Mouse (Mus musculus): ENCODE results near the gene Trp53bp2.
A peak's percentile ranks its signal among the peaks of the same experiment; 100 is the strongest.

The Trp53bp2 gene

DNA sequence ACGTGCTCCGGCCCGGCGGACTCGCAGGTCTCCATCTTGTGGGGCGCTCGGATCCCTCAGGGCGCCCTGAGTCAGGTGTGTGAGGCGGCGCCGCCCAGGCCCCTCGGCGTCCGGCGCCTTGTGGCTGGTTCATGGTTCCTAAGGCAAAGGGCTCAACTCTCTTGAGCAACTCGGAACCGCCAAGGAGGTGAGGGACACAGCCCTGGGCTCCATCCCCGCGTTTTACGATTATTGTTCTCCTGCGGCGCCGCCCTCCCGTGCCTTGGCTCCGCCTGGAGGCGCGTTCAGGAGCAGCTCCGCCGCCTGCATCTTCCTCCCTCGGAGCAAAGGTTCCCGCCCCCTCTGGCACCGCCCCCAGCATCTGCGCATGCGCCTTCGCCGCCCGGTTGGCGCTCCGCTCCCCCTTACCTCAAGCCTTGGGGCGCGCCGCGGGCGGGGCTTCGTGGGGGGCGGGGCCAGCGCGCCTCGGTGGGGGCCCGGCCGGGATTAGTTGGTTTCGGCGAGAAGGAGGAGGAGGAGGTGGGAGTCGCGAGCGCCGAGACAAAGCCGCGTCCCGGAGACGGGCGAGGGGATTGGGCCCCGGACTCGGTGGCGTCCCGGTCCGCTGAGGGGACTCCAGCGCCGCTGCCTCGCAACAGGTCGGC, at the start of gene Trp53bp2:
Gene Trp53bp2, plus strand, starts transcription at position 489 of the 644 bp plus-strand sequence.
- DNase-seq (ENCODE audit: inconsistent age in 2 of 2, low spot score in 1 of 2): peak; percentile 100

DNA sequence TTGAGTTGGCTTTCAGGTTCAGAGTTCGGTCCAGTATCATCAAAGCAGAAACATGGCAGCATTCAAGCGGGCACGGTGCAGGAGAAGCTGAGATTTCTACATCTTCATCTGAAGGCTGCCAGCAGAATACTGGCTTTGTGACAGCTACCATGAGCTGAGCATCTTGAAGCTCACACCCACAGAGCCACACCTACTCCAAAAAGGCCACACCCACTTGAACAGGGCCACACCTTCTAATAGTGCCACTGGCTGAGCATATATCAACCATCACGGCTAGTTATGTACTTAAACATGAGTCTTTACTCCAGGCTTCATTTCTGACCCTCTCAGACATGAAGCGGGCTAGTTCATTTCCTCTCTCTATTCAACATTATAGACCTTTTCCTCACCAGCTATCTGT, 46.3 kb upstream of the Trp53bp2 start:
- DNase-seq (ENCODE audit: inconsistent age in 2 of 2, low spot score in 1 of 2): no peak

DNA sequence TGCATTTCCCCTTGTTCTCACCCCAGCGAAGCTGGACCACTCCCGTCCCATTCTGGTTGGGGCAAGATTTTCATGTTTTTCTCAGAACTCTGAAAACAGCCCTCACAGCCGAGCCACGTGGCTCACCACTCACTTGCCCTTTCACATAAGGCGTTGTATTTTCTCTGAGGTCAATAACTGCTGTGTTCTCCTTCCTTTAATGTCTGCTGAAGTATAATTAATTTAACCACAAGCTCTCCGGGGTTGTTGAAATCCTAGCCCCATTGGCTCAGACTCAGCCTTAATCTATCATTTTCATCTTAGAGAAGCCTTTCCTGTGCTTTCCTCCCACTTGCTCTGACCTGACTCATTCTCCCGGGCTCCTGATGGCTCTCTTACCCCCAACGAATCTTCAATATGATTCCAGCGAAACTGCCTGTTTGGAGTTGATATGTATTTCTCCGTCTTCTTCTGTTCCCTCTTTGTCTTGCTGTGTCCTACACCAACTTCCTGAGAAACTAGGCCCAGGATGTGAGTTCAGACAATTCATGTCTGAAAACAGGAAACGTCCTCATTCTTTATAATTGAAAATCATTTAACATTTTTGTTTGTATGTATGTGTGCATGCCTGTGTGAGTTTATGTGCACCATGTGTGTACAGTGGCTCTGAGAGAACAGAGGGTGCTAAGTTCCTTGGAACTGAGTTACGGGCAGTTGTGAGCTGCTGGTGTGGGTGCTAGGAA, 45.1 kb upstream of the Trp53bp2 start:
- no peak for DNase-seq (ENCODE audit: inconsistent age in 2 of 2, low spot score in 1 of 2)

DNA sequence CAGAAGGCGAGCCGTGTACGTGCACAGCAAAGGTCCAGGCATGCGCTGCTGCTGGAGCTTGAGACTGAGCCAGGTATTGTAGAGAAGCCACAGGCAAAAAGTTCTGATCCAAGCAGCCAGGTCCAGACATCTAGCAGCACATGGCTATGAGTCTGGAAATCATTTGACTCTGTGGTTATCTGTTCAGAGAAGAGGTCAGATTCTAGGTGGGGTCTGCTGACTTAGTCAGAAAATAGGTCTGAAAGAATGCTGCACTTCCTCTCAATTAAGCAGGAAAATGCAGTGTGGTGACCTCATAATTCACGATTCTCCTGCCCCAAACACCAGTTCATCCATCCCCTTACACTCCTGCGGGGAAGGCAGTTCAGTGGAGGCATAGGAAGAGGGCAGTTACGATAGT, 40.7 kb upstream of the Trp53bp2 start:
- no peak for DNase-seq (ENCODE audit: inconsistent age in 2 of 2, low spot score in 1 of 2)

DNA sequence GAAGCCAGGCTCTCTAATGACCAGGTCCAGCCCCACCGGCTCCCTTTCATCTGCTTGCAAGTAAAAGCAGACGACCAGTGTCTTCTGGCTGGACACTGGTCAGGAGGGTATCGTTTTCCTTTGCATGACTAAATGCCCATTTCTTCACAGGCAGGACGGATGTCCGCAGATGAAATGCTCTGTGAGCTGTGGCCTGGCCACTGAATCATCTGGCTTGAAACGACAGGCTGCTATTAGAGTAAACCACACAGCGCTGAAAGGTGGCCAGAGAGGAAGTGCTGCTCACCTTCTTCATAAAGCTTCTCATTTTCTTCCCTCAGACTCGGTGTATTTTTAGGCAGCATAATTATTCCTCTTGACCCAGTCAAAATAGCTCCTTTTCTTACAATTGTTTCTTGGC, 40.2 kb upstream of the Trp53bp2 start:
- DNase-seq (ENCODE audit: inconsistent age in 2 of 2, low spot score in 1 of 2): no peak

DNA sequence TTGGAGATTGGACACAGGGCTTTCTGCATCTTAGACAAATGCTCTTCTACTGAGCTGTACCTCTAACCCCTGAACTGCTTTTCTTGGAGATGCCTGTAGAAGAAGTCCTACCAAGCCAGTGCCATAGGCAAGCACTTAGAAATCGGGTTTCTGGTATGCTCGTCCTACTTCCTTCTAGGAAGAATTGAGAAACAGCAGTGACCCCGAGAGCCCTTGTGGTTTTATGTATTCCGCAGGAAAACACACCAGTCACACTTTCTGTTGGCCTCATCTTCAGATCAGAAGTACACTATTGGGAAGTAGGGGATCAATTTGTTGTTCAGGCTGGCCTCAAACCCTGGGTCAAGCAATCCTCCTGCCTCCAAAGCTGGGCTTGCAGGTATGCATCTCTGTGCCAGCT, 39.5 kb upstream of the Trp53bp2 start:
- DNase-seq (ENCODE audit: inconsistent age in 2 of 2, low spot score in 1 of 2): peak in 1 of 2 experiments; percentile 39

DNA sequence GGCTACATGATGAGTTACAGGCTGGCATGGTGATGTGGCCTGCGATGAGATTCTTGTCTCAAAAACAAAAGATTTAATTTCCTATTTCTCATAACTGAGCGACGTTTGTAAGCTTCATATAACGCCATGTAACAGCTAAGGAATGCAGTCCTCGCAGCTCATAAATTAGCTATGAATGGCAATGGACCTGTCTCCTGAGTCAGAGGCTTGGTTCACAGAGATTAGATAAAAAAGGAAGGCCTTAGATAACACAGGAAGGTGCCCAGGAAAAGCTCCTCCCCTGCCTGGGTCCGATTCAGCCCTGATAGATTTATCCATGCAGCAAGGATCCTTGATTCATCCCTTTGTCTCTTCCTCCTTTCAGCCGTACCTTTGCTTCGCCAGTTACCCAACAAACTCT, 37.1 kb upstream of the Trp53bp2 start:
- DNase-seq (ENCODE audit: inconsistent age in 2 of 2, low spot score in 1 of 2): peak; percentile 21 to 79

DNA sequence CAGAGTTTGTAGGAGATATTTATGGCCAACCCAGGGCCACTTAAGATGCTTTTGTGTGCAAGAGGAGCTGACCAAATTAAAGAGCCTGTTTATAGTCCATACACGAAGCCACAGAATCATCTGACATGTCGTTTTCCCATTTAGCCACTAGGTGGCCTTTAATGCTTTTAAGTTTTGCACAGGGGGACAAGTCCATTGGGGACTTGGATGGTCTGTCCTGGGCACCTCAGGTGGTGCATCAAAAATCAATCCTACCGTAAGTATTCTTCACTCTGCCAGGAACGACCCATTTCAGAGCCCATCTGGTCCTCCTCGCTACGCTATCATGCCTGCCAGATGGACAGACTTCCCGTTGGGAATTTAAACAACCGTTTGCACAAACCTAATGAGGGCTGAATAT, 32.8 kb upstream of the Trp53bp2 start:
- peak in 1 of 2 experiments; percentile 68 for DNase-seq (ENCODE audit: inconsistent age in 2 of 2, low spot score in 1 of 2)

DNA sequence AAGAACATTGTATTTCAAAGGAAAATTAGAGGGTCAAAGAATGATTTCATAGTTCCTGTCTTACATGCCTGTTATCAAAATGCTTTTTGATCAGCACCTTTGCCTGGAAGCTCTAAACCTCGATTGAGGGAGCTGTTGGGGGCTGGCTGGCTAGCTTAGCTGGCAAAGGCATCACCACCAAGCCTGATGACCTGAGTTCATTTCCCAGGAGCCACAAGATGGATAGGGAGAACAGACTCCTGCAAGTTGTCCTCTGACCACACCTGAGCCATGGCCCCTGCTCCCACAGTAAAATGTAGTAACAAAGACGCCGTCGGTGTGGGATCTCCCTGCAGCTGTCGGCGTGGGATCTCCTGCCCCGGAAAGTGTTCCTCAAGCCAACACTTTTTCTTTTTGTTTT, 32.1 kb upstream of the Trp53bp2 start:
- no peak for DNase-seq (ENCODE audit: inconsistent age in 2 of 2, low spot score in 1 of 2)

DNA sequence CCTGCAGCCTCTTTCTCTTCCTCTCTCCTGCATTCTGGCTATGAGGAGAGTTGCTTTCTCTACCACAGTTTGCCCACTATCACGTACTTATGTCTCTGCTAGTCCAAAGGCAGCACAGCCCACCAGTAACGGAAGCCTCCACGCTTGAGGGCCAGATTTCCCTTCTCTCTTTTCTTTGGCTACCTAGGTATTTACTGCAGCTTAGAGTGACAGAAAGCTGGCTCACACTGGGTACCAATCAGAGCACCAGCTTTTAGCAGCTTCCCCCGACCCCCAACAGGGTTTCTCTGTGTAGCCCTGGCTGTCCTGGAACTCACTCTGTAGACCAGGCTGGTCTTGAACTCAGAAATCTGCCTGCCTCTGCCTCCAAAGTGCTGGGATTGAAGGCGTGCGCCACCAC, 31.5 kb upstream of the Trp53bp2 start:
- no peak for DNase-seq (ENCODE audit: inconsistent age in 2 of 2, low spot score in 1 of 2)

DNA sequence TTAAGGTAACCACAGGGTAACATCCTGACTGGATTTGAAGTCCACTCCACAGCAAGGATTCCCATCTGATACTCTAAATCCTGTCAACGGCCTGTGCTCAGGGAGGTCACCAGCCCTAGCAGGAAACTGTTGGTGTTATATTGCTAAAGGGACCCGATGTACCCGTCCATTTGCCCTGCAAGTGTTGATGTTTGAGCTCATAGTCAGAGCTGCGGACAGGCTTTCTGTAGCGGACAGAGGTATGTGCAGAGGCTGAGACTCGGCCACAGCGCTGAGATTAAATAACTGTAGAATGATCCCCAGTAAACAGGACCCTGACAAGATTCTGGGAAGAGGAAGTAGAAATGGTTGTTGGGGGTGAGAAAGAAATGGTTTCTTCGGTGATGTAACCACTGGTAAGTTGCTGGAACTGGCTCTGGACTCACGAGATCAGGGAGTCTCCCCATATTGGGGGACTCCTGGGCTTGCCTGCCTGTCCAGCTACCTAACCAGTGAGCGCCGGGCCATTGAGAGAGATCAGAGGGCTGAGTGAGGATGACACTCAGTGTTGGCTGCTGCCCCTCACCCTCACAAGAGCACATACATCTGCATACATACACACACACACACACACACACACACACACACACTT, 30.7 kb upstream of the Trp53bp2 start:
- no peak for DNase-seq (ENCODE audit: inconsistent age in 2 of 2, low spot score in 1 of 2)

DNA sequence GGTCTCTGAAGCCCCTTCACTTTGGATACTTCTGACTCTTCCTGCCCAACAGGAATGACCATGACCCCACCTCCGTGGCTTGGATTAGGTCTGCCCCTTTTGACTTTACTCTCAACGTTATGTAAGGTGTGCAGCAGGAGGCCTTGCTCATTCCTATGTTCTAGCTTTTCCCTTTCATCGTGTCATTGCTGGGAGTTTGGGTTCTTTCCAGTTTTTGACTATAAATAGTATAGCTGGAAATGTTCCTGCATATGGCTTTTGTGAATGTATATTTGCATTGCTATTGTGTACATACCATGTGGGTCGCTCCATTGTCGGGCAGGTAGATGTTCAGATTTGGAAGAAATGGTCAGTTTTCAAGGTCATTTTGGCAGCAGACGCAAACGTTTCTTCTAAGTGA, 30.1 kb upstream of the Trp53bp2 start:
- DNase-seq (ENCODE audit: inconsistent age in 2 of 2, low spot score in 1 of 2): no peak

DNA sequence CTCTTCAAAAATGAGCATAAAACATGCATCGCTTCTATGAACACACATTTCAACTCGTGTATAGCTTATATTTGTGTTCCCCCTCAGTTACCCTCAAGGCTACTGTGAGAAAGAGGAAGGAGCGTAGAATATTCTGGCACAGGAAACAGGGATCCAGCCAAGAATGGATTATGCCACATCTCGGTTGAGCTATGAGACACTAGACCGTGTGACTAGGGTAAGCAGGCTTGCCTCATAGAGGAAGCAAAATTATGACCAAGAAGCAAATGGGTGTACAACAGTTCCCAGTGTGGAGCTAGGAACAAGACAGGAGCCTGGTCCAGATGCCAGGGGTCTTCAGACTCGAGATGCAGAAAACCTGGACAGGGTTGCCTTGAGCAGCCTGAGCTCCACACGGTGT, 28.3 kb upstream of the Trp53bp2 start:
- no peak for DNase-seq (ENCODE audit: inconsistent age in 2 of 2, low spot score in 1 of 2)

DNA sequence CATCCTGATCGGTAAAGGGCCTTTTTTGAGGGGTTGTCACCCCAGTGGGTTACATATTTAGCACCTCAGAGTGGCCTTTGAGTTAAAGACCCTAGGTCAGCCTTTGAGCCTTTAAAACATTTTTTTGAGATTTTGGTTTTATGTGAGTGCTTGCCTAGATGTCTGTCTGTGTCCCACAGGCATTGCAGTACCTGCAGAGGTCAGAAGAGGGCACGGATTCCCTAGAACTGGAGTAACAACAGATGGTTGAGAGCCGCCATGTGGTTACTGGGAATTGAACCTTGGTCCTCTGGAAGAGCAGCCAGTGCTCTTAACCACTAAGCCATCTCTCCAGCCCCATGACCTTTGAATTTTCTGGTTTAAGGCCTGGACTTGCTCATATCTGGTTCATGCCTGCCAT, 27.6 kb upstream of the Trp53bp2 start:
- DNase-seq (ENCODE audit: inconsistent age in 2 of 2, low spot score in 1 of 2): no peak

DNA sequence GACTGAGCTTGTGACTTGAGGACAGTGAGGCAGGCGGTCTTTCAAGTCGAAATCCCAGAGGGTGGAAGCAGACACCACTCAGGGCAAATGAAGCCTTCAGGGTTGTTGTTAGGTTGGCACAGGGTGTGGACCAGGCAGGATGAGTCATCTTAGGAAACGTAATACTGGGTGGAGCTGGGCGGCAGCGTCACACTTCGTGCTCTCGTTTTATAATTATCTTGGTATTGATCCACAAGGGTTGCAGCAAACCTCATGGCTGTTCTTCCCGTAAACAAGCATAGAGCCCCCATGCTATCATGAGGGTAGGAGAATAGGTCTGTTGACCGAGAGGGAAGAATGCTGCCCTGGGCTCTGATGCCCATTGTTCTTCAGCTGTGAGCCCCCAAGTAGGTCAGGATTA, 25.9 kb upstream of the Trp53bp2 start:
- DNase-seq (ENCODE audit: inconsistent age in 2 of 2, low spot score in 1 of 2): peak in 1 of 2 experiments; percentile 53

DNA sequence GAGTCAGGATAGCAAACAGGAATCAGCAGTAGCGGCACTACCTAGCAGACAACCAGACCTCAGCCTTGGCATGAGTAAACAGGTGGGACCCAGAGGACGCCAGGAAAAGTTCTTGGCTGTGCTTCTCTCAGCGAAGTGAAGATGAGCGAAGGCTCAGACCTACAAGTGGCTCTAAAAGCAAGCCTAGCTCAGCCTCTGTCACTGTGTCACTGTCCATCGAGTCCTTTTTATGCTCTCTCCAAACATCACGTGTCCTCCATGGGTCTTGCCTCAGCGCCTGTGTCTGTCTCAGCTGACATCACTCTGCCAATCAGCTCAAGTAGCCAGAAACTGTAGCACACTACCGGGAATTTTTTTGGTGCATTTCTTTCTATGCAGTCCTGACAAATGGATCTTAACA, 22.5 kb upstream of the Trp53bp2 start:
- no peak for DNase-seq (ENCODE audit: inconsistent age in 2 of 2, low spot score in 1 of 2)

DNA sequence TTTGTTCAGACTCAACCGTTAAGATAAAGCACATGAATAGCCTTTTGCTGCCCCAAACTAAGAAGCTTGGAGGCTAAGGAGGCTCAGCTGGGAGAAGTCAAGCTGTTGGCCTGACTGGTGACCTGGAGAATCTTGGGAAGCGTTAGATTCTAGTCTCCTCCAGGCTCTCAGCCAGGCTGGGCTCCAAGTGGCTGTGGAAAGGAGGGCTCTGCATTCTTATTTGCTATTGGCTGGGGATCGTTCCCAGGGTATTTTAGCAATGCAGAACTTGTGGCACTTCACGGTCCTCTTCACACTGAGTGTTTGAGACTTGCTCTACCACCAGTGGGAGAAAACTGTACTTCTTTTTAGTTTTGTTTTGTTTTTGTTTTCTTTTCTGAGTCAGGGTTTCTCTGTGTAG, 20.2 kb upstream of the Trp53bp2 start:
- DNase-seq (ENCODE audit: inconsistent age in 2 of 2, low spot score in 1 of 2): no peak

DNA sequence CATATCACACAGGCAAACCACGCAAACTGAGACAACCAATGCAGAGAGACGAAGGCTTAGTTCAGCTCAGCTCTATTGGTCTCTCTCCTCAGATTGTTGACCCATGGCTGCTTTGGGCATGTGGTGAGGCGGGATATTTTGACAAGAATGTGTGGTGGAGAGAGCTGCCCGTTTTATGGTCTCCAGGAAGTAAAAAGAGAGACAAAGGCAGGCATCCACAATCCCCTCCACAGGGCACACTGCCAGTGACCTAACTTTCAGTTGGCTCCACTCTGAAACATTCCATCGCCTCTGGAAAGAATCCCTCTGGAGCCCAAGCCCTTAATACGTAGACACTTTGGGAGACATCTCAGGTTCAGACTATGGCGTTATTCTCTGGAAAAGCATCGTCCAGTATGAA, 10.8 kb upstream of the Trp53bp2 start:
- DNase-seq (ENCODE audit: inconsistent age in 2 of 2, low spot score in 1 of 2): no peak

DNA sequence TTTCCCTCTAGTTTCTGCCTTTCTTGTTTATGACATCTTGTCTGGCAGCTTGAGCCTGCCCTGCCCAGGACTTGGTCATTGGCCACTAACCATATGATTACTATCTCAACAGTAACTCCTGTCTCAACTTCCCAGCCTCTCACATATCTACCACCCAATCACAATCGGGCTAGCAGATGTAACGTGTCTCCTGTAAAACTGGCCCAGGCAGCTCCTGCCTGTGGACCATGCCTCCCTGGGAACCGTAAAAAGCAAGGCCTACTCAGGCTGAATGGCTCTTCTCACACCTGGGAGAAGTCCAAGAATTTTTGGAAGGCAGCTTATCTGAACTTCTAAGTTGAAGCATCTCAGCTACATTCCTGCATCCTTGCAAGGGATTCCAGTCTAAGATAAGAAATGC, 10.2 kb upstream of the Trp53bp2 start:
- DNase-seq (ENCODE audit: inconsistent age in 2 of 2, low spot score in 1 of 2): no peak

DNA sequence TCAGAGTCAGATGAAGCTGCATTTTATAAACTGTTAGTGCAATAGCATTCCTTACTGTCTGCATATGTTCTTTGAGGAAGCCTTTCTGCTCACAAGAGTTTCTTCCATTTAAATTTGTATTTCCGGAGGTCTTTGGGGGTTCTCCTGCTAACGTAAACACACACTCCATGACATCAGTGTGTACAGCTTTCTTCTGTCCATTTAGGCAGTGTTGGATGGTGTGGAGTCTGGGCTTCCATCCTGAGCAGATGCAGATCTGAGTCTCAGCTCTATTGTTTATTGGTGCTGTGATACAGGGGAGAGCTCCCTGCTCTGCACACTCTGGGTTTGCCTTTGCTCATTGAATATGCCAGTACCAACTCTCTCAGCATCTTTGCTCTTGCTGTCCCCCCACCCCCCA, 9.8 kb upstream of the Trp53bp2 start:
- DNase-seq (ENCODE audit: inconsistent age in 2 of 2, low spot score in 1 of 2): no peak

DNA sequence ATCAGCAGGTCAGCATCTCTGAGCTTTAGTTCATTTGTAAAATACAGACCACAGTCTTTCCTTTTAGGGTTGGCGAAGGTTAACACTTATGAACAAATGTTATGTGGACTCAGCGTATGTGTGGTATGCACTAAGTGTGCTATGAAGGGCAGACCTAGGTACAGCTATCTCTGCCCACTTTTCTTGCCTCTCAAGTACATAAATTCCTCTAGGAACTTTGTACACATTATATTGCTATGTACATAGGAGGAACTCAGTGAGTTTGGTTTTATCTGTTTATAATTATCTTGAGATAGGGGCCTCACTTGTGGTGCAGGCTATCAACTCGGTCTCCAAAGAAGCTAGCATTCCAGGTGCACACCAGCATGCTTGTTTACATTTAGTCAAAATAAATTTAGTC, 9.1 kb upstream of the Trp53bp2 start:
- no peak for DNase-seq (ENCODE audit: inconsistent age in 2 of 2, low spot score in 1 of 2)

DNA sequence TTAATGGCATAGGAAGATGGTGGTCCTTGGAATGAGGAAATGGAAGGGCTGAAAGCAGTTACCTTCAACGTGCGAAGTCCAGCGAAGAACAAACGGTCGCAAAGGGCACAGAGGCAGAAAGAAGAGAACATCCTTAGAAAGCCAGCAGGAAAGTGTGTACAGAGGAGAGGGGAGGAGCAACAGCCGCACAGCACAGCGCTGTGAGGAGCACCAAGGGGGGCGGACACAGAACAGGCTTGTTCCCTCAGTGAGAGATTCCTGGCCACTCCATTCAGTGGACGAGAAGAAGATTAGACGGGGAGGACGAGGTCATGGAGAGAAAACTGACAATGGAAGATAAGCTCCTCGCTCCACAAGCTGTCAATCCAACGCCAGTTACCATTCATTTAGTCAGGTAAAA, 5.9 kb upstream of the Trp53bp2 start:
- DNase-seq (ENCODE audit: inconsistent age in 2 of 2, low spot score in 1 of 2): no peak
